Mouse (Mus musculus) splenic B cell, adult 2 months (primary cell): ENCODE data around the gene Jhy.

Source experiments
- DNase-seq: peaks from one replicate; pipeline ENCODE4 v3.0.0-alpha.2; 2011; ENCODE audit warnings: low read depth, low spot score
- H3K27me3 ChIP-seq: 2 replicates; pipeline ENCODE4 v1.6.1; 2012; ENCODE audit warnings: mild to moderate bottlenecking, low read length, moderate library complexity, mixed read lengths; ENCODE audit not compliant: control insufficient read depth, poor library complexity, insufficient read depth, severe bottlenecking
- H3K36me3 ChIP-seq: 2 replicates; pipeline ENCODE4 v1.6.1; 2012; ENCODE audit warnings: mild to moderate bottlenecking, low read length, moderate library complexity, mixed read lengths; ENCODE audit not compliant: control insufficient read depth, poor library complexity, insufficient read depth, severe bottlenecking

Gene Jhy

GRCm38 (mm10) chr9:40963586-40964417, at the start of gene Jhy:
TSS of gene Jhy (minus strand) at chr9:40964118.
- Histone ChIP-seq H3K27me3 (no peaks in the 10 kb centered on the region), H3K36me3 (no peaks in the 10 kb centered on the region)
- DNase-seq, result no peak

- no peak for DNase-seq
- Histone ChIP-seq H3K36me3 (no peaks in the 10 kb centered on the region), H3K27me3 (no peaks in the 10 kb centered on the region)
These were observed 48.5 kb upstream of the Jhy start for GRCm38 (mm10) chr9:41012456-41012855.

- no peaks in the 10 kb centered on the region for H3K27me3 ChIP-seq
- no peak for DNase-seq
- no peaks in the 10 kb centered on the region for H3K36me3 ChIP-seq
These were observed 47.9 kb upstream of the Jhy start for GRCm38 (mm10) chr9:41011512-41012436.

GRCm38 (mm10) chr9:41007785-41008184, 43.9 kb upstream of the Jhy start:
- no peak for DNase-seq
- no peaks in the 10 kb centered on the region for H3K27me3 ChIP-seq
- H3K36me3 ChIP-seq, result no peaks in the 10 kb centered on the region

- Histone ChIP-seq H3K36me3 (no peaks in the 10 kb centered on the region), H3K27me3 (no peaks in the 10 kb centered on the region)
- DNase-seq, result no peak
These were observed 40.5 kb upstream of the Jhy start, which contains the start of gene Crtam for GRCm38 (mm10) chr9:41004415-41004814. TSS of gene Crtam (minus strand) at chr9:41004628.

GRCm38 (mm10) chr9:40997116-40997779, 33.3 kb upstream of the Jhy start:
- H3K27me3 ChIP-seq, result no peaks in the 10 kb centered on the region
- no peak for DNase-seq
- no peaks in the 10 kb centered on the region for H3K36me3 ChIP-seq

- DNase-seq, result no peak
- H3K27me3 ChIP-seq, result no peaks in the 10 kb centered on the region
- no peaks in the 10 kb centered on the region for H3K36me3 ChIP-seq
These were observed 30.2 kb upstream of the Jhy start for GRCm38 (mm10) chr9:40994075-40994474.

- Histone ChIP-seq H3K27me3 (no peaks in the 10 kb centered on the region), H3K36me3 (no peaks in the 10 kb centered on the region)
- no peak for DNase-seq
These were observed 27.6 kb upstream of the Jhy start for GRCm38 (mm10) chr9:40991511-40991910.

- peak; percentile 71 for DNase-seq
These were observed 26.1 kb upstream of the Jhy start for GRCm38 (mm10) chr9:40989940-40990588.

GRCm38 (mm10) chr9:40984313-40984712, 20.4 kb upstream of the Jhy start:
- Histone ChIP-seq H3K27me3 (no peaks in the 10 kb centered on the region; the same call in 1 of the 2 replicates), H3K36me3 (no peaks in the 10 kb centered on the region)
- DNase-seq, result no peak

More at GRCm38 (mm10) chr9:40989940-40990588, 26.1 kb upstream of the Jhy start:
- H3K36me3 ChIP-seq, result no peaks in the 10 kb centered on the region
- H3K27me3 ChIP-seq, result no peaks in the 10 kb centered on the region

- Histone ChIP-seq H3K27me3 (no peaks in the 10 kb centered on the region; the same call in 1 of the 2 replicates), H3K36me3 (no peaks in the 10 kb centered on the region)
- DNase-seq, result no peak
These were observed 19.8 kb upstream of the Jhy start for GRCm38 (mm10) chr9:40983758-40984157.

GRCm38 (mm10) chr9:40982480-40982879, 18.6 kb upstream of the Jhy start:
- H3K27me3 ChIP-seq, result no peaks in the 10 kb centered on the region; the same call in 1 of the 2 replicates
- no peak for DNase-seq
- H3K36me3 ChIP-seq, result no peaks in the 10 kb centered on the region

- Histone ChIP-seq H3K36me3 (no peaks in the 10 kb centered on the region), H3K27me3 (no peaks in the 10 kb centered on the region)
- no peak for DNase-seq
These were observed 10.3 kb upstream of the Jhy start for GRCm38 (mm10) chr9:40974042-40974801.

GRCm38 (mm10) chr9:40964418-40964714, 448 bp upstream of the Jhy start:
- Histone ChIP-seq H3K27me3 (no peaks in the 10 kb centered on the region), H3K36me3 (no peaks in the 10 kb centered on the region)
- DNase-seq, result no peak
